Mouse (Mus musculus): Measurements from ENCODE around the gene Mxra7.
"Not testable (repeated sequence)": the region's sequence is repeated elsewhere in the genome, so short reads cannot be mapped to it uniquely, and the experiment has no call there.

Gene Mxra7

DNA sequence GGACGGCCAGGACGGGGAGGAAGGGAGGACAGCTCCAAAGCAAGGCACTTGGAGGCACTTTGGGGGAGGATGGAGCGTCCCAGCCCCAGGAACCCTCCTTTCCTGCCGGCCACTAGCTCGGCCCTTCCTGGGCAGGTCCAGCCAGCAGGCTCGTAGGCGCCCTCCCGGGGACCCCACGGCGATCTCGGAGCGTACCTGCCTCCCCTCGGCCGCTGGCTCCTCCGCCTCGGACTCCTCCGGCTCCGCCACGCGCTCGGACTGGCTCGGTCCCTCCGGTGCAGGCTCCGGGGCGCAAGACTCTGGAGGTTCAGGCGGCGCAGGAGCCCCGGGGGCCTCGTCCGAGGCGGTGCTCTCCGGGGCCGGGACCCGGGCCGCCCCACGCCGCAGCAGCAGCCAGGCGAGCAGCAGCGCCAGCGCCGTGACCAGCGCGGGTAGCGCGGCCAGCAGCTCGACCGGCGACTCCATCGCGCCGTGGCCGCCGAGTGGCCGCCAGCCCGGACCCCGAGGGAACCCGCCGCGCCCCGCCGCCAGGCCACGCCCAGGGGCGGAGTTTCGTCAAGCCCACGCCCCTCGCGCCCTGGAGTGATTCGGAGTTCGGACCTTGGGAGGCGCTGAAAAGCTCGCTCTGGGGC, at the start of gene Mxra7:
Gene Mxra7, minus strand, starts transcription at position 513 of the 632 bp plus-strand sequence.
- peak; percentile 66 for DNase-seq

DNA sequence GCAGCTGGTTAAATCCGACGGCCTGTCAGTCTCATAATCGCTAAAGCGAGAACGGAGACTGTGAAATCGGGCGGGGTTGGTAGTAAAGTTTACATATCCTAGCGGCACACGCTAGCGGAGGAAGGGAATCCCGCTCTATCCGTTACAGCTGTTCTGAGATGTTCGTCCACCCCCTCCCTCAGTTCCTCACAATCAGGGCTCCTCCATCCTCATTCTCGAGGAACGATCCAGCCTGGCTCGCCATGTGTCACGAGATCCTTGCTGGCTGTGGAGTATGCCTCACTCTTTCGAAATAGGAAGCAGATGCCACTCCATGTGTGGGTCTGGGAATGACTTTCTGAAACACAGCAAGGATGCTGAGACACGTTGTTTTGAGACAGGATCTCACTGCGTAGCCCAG, 46.1 kb upstream of the Mxra7 start:
- DNase-seq, result peak; percentile 40

DNA sequence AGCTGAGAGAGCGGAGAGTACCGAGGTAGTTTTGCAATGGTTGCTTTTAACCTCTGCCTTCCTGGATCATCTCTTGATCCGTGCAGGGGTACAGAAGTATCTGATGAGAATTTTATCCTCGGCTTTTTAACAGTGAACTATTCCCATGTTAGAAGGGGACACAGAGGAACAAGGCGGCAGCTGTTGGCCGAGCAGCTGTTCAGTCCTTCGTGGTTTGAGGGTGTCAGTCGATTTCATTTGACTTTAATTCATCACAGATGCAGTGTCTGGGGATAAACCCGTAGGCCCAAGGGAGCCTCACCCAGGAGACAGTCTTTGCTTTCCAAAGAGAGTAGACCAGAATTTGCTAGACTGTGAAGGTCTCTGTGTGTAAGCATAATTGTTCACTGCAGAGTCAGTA, 43.7 kb upstream of the Mxra7 start:
- no peak for DNase-seq

DNA sequence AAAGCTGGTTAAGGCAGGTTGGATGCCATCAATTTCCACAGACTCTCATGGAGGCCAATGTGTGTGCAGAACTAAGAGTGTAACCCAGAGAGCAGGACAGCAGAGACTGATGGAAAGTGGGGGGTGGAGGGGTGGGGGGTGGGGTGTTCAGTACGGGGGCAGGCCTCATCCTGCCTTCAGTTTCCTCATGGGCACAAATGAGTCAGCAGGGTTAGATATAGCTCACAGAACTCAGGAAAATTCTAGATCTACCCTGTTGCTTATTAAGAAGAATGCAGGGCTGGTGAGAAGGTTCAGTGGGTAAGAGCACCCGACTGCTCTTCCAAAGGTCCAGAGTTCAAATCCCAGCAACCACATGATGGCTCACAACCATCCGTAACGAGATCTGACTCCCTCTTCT, 41.8 kb upstream of the Mxra7 start:
- DNase-seq, result no peak

DNA sequence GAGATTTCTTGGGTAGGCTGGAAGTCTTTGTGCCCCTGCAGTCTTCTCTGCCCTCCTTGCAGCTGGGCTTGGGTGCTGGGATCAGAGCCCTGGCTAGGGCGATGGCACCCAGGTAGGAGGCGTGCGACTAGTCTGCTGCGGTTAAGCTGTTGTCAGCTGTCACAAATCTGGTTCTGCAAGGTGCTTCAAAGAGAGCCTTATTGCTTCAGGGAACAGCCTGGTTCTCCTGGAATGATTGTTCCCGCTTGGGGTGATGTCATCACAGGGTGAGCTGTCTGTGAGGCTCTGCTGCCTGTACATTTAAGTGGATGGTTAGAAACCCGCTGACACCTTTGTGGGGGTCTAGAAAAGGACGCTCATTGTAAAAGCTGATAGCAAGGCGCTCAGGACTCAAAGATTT, 41.4 kb upstream of the Mxra7 start:
- DNase-seq, result no peak

DNA sequence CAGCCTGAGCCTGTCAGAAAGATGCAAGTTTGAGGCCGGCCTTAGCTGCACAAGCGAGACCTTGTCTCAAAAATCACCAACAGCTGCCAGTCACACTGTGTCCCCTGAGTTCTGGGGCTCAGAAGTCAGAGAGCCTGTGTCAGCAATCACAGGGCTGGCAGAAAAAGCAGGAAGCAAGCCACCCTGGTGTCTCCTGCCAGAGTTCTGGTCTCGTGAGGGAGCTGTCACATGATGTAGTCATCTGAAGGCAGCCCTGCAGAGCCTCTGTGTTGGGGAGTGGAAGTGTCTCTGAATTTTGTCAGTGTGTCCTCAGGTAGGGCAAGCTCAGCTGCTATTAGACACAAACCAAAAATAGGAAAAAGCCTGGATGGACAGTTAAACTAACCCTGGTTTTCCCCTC, 40.3 kb upstream of the Mxra7 start:
- no peak for DNase-seq

DNA sequence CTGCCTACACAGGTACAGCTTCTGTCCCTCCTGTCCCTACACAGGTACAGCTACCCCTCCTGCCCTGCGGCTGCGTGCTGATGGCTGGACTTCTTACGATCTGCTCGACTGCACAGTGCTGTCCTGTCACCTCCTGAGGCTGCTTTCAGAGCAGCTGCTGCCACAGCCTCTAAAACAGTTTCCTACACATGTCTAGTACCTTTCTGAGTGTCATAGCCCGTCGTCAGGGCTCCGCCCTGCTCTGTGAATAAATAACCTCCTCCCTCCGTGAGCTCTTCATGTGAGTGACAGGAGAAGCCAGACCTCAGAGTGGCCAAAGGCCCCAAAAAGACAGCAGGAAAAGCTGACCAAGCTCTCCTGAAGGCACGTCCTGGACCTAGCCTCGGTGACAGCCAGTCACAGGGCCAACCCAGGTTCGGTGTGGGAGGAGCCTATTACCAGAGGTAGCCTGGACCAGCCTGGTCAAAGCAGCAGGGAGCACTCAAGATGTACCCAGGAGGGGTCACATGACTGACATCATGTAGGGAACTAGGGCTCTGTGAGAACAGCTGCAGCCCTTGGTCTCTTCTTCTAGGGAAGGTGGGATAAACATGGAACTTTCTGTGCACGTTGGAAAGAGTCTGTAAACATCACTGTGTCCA, 38.2 kb upstream of the Mxra7 start:
- DNase-seq, result no peak

DNA sequence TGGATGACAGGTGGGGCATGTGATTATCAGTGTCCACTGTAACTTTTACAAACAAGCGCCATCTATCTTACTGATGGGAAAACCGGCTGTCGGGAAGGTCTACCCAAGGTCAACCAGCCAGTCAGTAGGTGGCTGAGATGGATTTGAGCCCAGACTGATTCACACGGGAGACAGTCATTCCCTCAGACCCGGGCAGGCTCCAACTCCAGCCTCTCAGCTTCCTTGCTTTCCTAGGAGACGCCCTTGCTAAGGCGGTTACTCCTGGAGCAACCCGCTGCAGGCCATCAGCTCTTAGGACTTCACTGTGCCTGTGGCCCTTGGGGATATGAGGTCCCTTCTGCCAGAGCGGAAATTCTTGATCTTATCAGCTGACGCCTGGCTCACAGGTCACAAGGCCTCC, 36.6 kb upstream of the Mxra7 start:
- no peak for DNase-seq

DNA sequence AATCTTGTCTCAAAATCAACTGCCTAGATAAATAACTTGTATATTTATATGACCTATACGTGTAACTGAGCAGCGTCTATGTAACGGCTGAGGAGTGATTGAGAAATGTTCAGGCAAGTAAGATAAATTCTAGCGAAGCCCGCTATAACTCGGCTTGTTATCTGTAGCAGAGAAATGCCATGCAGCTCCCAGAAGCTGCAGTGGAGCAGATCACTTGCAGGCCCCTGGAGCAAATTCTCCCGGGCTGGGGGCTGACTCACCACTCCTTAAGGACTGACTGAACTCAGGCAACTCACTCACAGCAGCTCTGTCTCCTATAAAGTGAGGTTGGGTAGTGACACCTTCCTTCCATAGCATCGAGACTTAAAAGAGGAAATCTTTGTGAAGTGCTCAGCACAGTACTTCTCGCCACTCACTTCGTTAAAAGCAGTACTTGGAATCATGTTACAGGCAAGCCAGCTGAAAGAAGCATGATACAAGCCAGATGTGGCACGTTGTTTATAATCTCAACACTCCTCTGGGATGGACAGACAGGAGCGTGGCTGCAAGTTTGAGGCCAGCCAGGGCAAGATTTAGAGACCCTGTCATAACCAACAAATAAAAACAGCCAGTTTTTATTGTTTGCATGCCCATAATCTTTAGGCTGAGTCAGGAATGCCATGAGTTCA, 29.5 kb upstream of the Mxra7 start:
- DNase-seq, result no peak

DNA sequence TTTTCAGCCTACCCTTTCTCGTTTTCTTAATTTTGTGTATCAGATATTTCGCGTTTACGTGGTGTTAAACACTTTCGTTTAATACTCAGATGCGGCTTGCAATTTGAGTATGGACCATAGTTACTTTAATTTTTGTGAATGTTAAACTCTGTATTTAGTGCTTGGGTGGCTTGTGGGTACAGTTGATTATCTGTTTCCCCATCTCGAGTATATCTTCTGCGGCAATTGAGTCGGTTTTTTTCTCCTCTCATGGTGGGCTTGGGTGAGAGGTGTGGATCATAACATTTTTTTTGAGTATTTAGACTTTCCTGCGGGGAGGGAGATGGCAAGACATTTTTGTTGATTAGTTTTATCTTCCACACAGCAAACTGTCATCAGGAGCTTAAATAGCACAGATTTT, 26.4 kb upstream of the Mxra7 start:
- DNase-seq, result no peak

DNA sequence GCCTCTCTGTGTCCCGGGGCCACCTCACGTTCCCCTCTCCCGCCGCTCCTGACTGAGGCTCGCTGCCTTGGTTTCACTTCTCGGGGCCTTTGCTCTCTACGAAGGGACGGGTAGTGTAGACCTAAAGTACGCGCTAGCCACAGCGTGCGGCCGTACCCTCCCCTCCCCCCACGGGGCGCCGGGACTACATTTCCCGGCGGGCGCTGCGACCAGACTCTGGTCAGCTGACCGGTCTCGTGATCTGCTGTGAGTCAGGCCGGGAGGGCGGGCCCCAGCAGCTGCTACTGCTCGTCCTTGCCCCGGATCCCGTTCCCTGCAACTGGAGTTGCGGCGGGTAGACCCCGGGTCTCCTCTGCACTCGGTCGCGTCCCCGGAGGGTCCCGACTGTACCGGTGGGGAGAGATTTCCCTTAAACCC, 25.7 kb upstream of the Mxra7 start:
- DNase-seq, result peak; percentile 98

DNA sequence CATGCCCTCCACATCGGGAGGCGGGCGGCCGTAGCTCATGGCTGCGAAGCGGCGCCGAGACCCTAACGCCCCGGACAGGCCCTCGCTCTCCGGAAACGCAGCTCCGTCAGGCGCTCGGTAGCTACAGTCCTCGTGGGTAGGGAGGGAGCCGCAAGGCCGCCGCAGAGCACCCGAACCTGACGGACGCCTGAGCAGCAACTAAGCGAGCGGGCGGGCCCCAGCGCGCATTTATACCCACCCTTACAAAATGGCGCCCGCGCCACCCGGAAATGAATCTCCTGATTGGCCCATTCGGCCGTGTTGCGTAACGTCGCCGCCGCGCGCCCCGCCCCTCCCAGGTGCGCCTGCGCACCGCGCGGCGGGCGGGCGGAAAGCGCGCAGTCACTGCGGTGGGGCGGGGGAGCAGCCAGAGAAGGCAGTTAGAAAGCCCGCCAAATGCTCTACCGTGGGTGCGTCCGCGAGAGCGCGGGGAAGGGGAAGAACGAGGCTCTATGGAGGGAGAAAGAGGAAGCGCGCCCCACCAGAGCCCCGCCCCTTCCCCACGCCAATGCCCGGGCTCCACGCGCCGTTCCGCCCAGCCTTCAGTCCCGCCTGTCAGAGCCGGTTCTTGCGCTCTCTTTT, 25.2 kb upstream of the Mxra7 start, which contains the start of gene Srsf2:
Gene Srsf2, minus strand, starts transcription at position 204 of the 621 bp plus-strand sequence.
- peak; percentile 96 for DNase-seq

DNA sequence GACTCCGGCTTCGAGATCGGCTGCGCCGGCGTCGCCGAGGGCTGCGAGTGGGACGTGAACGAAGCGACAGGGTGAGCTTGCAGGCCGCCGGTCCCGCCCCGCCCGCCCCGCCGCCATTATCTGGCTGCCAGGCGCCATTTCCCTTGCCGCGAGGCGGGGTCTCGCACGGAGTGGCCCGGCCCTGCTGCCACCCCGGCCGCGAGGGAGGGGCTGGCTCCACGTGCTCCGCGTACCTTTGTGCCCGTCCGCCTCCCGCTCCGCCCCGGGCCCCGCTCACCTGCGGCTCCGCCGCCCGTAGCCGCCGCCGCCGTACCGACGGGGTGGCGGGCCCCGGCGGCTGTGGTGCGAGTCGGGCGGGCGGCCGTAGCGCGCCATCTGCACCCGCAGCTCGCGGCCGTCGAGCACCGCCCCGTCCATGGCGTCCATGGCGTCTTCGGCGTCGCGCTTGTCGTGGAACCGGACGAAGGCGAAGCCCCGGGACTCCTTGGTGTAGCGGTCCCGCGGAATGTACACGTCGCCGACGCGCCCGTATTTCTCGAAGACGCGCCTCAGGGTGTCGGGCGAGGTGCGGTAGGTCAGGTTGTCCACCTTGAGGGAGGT, 24.5 kb upstream of the Mxra7 start, which contains the start of gene Mfsd11:
Gene Mfsd11, plus strand, starts transcription at position 150 of the 600 bp plus-strand sequence.
- DNase-seq, result peak; percentile 79

DNA sequence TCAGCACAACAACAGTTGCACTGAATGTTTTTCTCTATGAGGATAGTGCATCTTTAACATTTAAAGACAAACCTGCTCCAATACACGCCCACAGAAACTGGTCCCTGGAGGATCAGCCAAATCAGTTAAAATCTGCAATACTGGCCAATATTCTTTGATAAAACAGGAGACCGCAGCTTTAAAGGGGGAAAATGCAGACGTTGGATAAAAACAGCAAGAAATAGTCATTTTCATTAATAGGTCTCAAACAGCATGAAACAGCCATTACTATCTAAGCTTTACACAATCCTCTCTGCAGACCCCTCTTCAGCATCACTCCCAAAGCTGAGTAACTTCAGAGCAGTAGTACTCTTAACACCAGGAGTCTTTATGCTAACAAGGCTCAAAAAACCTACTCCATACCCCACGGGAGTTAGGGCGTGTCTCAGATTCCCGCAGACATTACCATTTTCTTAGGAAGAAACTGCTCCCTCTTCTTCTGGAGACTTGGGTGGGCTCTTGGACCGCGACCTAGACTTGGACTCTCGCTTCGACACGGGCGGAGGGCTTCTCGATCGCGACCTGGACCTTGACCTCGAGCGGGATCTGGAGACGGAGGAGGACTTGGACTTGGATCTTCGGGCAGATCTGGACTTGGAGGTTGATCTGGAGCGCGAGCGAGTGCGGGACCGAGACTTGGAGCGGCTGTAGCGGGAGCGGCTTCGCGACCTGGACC, 23.9 kb upstream of the Mxra7 start:
- DNase-seq, result no peak

DNA sequence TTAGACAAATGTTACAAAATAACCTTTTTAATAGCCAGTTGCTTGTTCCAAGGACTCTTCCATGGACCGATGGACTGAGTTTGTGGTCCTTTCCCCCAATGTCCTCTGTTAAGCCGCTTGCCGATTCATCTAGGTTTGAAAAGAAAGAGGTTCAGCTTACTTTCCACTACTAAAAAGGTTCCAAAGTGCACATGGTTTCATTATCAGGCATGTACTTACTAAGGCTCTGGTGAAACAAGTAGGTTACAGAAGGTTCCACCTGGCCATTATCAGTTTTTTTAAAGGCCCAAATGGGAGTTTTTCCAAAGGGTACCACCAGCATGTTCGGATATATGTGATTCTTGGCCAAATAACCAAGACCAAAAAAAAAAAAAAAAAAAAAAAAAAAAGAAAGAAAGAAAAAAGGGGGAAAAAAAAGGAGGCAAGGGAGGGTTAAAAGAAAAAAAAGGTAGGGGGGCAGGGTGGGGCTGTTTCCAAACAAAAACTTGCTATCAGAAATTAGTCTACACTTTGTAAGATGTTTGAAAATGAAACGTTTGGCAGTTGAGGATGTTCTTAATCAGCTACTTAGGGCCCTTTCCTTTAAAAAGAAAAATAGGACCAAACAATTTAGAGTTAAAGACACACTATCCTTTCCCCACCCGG, 23.1 kb upstream of the Mxra7 start:
- DNase-seq, result no peak

DNA sequence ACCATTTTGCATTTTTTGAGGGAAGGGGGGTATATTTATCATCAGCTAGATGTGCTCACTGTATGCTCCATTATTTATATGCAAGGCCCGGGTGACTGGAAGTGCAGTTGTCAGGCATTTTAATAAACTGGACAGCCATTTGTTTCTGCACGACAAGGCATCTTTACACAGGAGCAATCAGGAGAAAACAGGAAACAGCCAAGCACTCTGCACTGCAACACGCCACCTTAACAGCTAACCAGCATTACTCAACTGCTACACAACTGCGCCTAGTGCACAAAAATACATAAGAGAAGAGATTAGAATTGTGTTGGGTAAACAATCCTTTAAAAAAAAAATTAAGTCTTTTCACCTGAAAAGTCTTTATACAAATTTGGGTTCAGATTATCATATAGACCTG, 22.2 kb upstream of the Mxra7 start:
- no peak for DNase-seq

DNA sequence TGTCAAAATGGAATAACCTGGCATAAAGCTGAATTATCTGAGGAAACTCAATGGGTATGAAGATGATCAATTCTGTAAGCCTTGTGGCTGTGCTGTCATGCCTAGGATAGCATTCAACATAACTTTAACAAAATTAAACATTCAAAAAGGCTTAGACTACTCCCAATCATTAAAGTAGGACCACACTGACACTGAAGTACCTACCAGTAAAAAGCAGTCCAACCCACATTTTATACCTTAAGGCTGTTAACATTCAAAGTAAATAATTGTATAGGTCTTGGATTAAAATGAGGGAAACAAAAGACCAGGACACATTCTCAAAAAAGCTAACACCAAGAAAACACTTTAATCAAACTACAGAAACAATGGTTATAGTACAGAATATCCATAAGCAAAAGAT, 21.7 kb upstream of the Mxra7 start:
- no peak for DNase-seq

DNA sequence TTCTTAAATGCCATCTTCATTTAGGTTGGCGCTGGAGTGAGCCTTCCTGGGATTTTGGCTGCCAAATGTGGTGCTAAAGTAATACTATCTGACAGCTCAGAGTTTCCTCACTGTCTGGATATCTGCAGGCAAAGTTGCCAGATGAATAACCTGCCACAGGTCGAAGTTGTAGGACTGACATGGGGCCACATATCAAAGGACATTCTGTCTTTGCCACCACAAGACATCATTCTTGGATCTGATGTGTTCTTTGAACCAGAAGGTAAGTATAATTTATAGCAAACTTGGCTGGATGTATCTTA, 21.0 kb upstream of the Mxra7 start:
- DNase-seq, result not testable (repeated sequence)

DNA sequence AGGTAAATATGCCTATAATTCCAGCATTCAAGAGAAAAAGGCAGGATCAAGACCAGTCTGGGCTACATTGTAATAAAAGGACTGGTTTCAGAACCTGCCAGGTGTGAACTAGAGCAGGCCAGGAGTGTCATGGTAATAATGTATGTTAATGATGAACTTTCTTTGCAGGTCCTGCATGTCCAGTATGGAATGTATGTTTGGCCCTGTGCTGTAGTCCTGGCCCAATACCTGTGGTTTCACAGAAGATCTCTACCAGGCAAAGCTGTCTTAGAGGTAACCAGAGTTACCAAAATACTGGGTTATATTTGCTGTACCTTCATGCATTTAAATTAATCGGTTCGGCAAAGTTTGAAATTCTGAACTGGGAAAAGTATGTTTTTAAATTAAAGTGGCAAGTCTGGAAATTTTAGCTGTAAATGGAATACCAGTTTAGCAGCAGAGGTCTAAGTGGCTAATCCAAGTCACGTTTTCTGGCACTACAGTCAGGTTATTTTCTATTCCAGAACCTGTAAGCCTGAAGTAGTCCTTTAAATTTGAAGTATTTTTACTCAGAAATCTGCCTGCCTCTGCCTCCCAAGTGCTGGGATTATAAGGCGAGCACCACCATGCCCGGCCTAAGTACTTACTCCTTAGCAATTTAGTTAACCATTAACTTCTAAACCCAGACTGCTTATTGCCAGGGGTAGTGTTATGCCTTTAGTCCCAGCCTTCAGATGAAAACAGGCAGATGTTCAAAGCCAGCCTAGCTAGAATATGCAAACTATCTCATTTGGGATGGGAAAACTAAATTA, 20.4 kb upstream of the Mxra7 start:
- DNase-seq, result no peak

DNA sequence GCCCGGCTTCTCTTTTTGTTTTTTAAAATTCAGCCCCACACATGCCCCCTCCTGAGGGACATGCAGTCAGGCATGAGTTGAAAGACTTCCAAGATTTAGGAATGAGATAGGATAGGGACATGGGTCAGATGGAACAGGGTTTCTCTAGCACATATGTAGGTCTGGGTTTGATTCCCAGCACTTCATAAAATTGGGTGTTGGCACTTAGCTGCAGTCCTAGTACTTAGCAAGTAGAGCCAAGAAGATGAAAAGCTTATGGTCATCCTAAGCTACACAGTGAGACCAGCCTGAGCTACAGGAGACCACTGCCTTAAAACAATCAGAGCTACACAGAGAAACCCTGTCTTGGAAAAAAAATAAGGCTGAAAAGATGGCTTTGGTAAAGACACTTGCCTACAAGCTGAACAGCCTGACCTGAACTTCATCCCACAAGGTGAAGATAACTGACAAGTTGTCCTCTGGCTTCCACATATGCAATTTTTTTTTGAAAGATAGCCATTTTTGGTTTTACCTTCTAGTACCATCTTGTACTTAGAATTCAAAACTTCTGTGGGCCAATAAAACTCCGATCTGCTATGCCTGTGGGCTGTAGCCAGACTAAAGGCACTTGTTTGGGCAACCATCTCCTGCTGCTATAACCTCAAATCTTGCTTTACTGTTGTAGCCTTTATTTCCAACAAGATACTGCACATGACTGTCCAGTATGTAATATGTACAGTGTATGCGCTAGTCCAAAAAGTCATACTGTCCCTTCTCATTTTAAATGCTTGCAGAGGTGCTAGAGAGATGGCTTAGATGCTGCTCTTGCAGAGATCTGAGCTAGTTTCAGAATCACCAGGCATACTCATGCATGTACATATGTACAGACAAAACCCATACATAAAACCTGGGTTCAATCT, 19.6 kb upstream of the Mxra7 start:
- DNase-seq, result no peak

Data from right cerebral cortex, postnatal 14 days (tissue).